Mouse (Mus musculus): ENCODE results near the gene Ube2g1. TPM values are rescaled to one million over a fixed set of nuclear protein-coding genes. Genes with fewer than 3 reads are reported as not detected.
"Not testable (repeated sequence)": the region's sequence is repeated elsewhere in the genome, so short reads cannot be mapped to it uniquely, and the experiment has no call there.

Gene Ube2g1
- polyA plus RNA-seq, 1 experiment from 2014 or later = 83.3 TPM

DNA sequence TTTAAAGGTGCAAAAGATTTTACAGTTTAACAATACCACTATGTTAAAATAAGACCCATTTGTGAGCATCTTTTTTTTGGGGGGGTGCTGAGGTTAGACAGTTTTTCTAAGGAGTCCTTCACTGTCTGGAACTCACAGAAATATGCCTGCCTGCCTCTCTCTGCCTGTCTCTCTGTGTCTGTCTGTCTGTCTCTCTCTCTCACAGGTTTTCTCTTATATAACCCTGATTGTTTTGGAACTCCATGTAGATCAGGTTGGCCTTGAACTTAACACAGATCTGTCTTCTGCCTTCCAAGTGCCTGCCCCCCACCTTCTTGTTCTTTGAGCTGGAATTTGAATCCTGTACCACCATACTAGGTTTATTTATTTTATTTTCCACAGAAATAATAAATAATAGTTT, 2.2 kb downstream of the Ube2g1 start:
- H3K4me1 ChIP-seq = peaks cover 14% of the 10 kb centered on the region
- no peak for ATAC-seq (replicated peaks)
- no peak overlapping the region for H3K9ac ChIP-seq
- H3K36me3 ChIP-seq (replicated peaks) = no peaks in the 10 kb centered on the region
- H3K27me3 ChIP-seq (replicated peaks) = no peaks in the 10 kb centered on the region
- H3K27ac ChIP-seq = no peak overlapping the region
- H3K4me2 ChIP-seq = peak overlapping the region; percentile 67
- H3K4me3 ChIP-seq = no peak overlapping the region
- no peaks in the 10 kb centered on the region for H3K9me3 ChIP-seq

DNA sequence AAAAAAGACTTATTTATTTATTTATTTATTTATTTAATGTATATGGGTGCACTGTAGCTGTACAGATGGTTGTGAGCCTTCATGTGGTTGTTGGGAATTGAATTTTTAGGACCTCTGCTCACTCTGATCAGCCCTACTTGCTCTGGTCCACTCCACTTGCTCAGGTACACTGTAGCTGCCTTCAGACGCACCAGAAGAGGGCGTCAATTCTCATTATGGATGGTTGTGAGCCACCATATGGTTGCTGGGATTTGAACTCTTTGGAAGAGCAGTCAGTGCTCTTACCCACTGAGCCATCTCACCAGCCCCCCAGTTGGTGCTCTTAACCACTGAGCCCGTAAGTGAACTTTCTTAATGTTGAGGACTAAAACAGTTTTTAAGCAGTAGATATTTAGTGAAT, 7.3 kb downstream of the Ube2g1 start:
- ATAC-seq (replicated peaks); H3K27me3 ChIP-seq (replicated peaks); H3K9ac ChIP-seq; H3K4me1 ChIP-seq; H3K9me3 ChIP-seq; H3K36me3 ChIP-seq (replicated peaks); H3K27ac ChIP-seq; H3K4me3 ChIP-seq; H3K4me2 ChIP-seq: not testable (repeated sequence)
- WGBS = 80% methylated on average over 3 of the region's 3 CpGs

DNA sequence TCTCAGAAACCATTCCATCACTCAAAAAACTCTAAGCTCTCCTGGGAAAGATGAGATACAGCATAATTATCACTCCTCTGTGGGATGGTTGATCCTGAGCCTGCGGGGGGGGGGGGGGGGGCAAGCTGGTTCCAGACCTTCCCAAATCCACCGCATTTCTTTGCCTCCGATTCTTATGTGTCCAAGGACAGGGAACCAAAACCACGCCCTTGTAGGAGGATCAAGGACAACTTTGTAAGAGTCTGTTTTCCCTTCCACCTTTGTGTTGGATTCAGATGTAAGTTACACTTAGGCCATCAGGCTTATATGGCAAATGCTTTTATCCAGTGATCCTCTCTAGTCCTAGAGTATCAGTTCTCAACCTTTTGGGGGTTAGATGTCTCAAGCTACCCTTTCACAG, 8.8 kb downstream of the Ube2g1 start:
- Histone ChIP-seq H3K4me3 (no peak overlapping the region), H3K9ac (no peak overlapping the region), H3K27ac (no peak overlapping the region), H3K27me3 (replicated peaks) (no peaks in the 10 kb centered on the region), H3K4me1 (no peaks in the 10 kb centered on the region), H3K4me2 (no peak overlapping the region), H3K36me3 (replicated peaks) (no peaks in the 10 kb centered on the region), H3K9me3 (no peaks in the 10 kb centered on the region)
- 82% methylated on average over 4 of the region's 4 CpGs for WGBS
- no peak for ATAC-seq (replicated peaks)

DNA sequence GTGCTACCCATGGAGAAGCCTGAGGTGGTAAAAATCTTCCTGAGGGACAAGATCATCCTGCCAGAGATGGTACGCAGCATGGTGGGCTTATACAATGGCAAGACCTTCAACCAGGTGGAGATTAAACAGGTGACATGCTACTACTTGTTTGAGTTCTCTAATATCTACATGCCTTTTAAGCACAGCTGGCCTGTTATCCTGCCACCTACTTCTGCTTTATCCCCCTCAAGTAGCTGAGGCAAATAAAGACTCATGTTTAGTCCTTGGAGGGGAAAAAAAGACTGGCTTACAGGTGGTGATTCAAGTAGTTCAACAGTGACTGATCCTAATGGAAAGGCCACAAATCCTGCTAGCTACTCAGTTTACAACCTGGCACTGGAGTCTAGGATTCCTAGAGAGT, 11.4 kb downstream of the Ube2g1 start:
- Histone ChIP-seq H3K4me3 (no peak overlapping the region), H3K9me3 (no peaks in the 10 kb centered on the region), H3K4me2 (no peak overlapping the region), H3K27ac (no peak overlapping the region), H3K36me3 (replicated peaks) (no peaks in the 10 kb centered on the region), H3K9ac (no peak overlapping the region), H3K4me1 (no peaks in the 10 kb centered on the region), H3K27me3 (replicated peaks) (no peaks in the 10 kb centered on the region)
- WGBS = 100% methylated on average over 1 of the region's 1 CpGs
- no peak for ATAC-seq (replicated peaks)

DNA sequence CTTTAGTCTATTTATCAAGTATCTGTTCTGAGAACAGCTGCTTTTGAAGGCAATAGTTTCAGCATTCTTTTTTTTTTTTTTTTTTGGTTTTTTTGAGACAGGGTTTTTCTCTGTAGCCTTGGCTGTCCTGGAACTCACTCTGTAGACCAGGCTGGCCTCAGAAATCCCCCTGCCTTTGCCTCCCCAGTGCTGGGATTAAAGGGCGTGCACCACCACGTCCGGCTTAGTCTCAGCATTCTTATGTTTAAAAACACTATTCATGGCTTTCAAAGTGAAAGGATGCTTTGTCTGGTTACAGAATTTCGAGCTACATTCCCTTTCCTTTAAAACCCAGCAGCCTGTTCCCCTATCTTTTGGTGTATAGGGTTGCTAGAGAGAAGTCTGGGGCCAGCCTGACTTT, 35.6 kb downstream of the Ube2g1 start:
- Histone ChIP-seq H3K4me1 (no peaks in the 10 kb centered on the region), H3K9me3 (no peaks in the 10 kb centered on the region), H3K27me3 (replicated peaks) (no peaks in the 10 kb centered on the region), H3K36me3 (replicated peaks) (no peaks in the 10 kb centered on the region), H3K4me3 (no peak overlapping the region), H3K27ac (no peak overlapping the region), H3K4me2 (no peak overlapping the region), H3K9ac (no peak overlapping the region)
- WGBS = 14% methylated on average over 4 of the region's 4 CpGs
- no peak for ATAC-seq (replicated peaks)

DNA sequence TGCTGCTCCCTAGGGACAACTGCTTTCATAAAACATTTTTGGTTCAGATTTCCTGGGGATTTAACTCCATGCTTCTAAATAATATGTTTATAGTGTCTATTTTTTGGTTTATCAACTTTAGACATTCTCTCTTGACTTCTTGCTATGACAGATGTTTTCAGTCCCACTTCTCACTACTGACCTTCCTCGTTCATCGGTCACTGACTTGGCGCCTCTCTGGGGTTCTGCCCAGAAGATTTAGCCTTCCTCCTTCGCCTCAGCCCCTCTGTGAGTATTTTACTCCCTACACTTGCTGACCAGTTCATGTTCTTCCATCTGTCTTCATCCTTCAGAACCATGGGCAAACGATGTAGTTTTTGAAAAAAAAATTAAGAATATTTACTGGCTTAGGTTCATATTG, 38.3 kb downstream of the Ube2g1 start:
- 92% methylated on average over 5 of the region's 5 CpGs for WGBS
- Histone ChIP-seq H3K27ac (no peak overlapping the region), H3K9me3 (no peaks in the 10 kb centered on the region), H3K4me2 (no peak overlapping the region), H3K36me3 (replicated peaks) (no peaks in the 10 kb centered on the region), H3K9ac (no peak overlapping the region), H3K4me3 (no peak overlapping the region), H3K27me3 (replicated peaks) (no peaks in the 10 kb centered on the region), H3K4me1 (no peaks in the 10 kb centered on the region)
- ATAC-seq (replicated peaks) = no peak

DNA sequence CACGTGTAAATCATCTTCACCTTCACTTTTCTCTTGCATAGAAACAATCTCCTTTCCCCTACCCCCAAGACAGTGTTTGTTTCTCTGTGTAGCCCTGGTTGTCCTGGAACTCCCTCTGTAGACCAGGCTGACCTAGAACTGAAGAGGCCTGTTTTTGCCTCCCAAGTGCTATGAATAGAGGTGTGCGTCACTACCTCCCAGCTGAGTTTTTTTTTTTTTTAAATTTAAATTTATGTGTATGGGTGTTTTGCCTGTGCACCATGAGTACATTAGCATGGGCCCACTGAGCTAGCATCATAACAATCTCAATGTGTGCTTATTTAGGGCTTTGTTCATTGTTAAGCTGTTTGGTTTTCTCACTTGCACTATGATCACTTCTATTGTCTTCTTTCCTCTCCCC, 43.3 kb downstream of the Ube2g1 start:
- Histone ChIP-seq H3K36me3 (replicated peaks) (no peaks in the 10 kb centered on the region), H3K27ac (no peak overlapping the region), H3K4me1 (no peaks in the 10 kb centered on the region), H3K4me3 (no peak overlapping the region), H3K9ac (no peak overlapping the region), H3K4me2 (no peak overlapping the region), H3K9me3 (no peaks in the 10 kb centered on the region), H3K27me3 (replicated peaks) (no peaks in the 10 kb centered on the region)
- ATAC-seq (replicated peaks) = no peak
- 84% methylated on average over 2 of the region's 2 CpGs for WGBS

DNA sequence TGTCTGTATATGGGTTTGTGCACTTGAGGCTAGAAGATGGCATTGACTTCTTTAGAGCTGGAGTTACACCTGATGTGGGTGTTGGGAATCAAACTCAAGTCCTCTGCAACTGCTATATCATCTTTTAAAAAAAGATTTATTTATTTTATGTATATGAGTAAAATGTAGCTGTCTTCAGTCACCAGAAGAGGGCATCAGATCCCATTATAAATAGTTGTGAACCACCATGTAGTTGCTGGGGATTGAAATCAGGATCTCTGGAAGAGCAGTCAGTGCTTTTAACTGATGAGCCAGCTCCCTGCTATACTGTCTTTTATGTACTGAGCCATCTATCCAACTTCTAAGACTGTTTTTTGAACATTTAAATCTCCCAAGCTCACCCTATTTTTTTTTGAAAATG, 52.8 kb downstream of the Ube2g1 start:
- no peak overlapping the region for H3K4me2 ChIP-seq
- H3K4me3 ChIP-seq = no peak overlapping the region
- no peaks in the 10 kb centered on the region for H3K36me3 ChIP-seq (replicated peaks)
- no peak for ATAC-seq (replicated peaks)
- no peak overlapping the region for H3K27ac ChIP-seq
- H3K27me3 ChIP-seq (replicated peaks) = no peaks in the 10 kb centered on the region
- H3K9me3 ChIP-seq = no peaks in the 10 kb centered on the region
- H3K9ac ChIP-seq = no peak overlapping the region
- H3K4me1 ChIP-seq = no peaks in the 10 kb centered on the region

DNA sequence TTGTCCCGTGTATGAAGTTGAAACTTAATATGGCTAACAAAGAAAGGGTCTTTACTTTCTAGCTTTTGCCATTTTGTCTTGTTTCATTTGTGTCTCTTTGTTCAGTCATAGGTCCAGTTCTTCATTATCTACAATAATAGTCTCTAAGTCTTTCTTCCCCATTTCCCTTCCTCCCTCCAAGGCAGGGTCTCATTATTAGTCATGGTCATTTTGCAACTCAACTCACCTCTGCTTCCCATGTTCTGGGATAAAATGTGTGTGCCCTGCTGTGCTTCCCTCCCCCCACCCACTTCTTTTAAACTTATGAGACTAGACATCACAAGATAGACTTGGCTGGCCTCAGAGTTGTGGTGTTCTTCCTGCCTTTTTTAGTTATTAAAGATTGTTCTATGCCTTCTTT, 53.3 kb downstream of the Ube2g1 start:
- no peaks in the 10 kb centered on the region for H3K9me3 ChIP-seq
- no peak overlapping the region for H3K4me3 ChIP-seq
- no peak overlapping the region for H3K27ac ChIP-seq
- no peaks in the 10 kb centered on the region for H3K36me3 ChIP-seq (replicated peaks)
- no peak overlapping the region for H3K9ac ChIP-seq
- no peaks in the 10 kb centered on the region for H3K27me3 ChIP-seq (replicated peaks)
- no peak overlapping the region for H3K4me2 ChIP-seq
- no peaks in the 10 kb centered on the region for H3K4me1 ChIP-seq
- WGBS = 98% methylated on average over 1 of the region's 1 CpGs
- ATAC-seq (replicated peaks) = no peak

DNA sequence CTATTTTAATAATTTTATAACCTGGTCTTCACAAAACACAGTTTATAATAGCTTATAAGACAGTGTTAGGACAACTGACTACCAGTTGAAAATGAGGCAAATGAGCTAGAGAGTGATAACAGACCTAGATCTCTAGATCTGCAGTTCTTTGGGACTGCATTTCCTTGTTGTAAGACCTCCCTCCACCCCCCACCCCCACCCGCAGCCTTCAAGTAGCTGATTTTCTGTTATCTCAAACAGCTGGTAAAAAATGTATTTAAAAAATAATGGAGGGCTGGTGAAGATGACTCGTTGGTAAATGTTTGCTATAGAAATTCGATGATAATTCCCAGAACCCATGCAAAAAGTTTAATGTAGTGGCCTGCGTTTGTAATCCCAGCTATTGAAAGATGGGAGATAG, 57.6 kb downstream of the Ube2g1 start:
- Histone ChIP-seq H3K27me3 (replicated peaks) (no peaks in the 10 kb centered on the region), H3K27ac (no peak overlapping the region), H3K9ac (no peak overlapping the region), H3K9me3 (no peaks in the 10 kb centered on the region), H3K36me3 (replicated peaks) (no peaks in the 10 kb centered on the region), H3K4me2 (no peak overlapping the region), H3K4me1 (no peaks in the 10 kb centered on the region), H3K4me3 (no peak overlapping the region)
- ATAC-seq (replicated peaks) = no peak
- 94% methylated on average over 4 of the region's 4 CpGs for WGBS

DNA sequence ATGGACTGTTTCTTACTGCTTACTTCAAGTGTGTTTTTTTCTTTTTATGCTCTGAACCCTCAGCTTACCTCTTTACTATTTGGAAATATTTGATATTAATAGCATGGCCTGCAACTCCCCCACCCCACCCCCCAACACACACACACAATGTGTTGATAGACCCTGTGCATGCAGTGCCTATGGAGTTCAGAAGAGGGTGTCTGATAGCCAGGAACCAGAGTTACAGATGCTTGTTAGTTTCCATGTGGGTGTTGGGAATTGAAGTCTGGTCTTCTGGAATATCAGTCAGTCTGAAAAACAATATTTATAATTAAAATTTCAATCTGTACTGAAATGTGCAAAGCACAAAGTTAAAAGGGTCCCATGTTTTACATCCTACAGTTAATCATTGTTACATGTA, 63.6 kb downstream of the Ube2g1 start:
- Histone ChIP-seq H3K9ac (no peak overlapping the region), H3K9me3 (no peaks in the 10 kb centered on the region), H3K36me3 (replicated peaks) (no peaks in the 10 kb centered on the region), H3K27me3 (replicated peaks) (no peaks in the 10 kb centered on the region), H3K4me1 (no peaks in the 10 kb centered on the region), H3K4me2 (no peak overlapping the region), H3K27ac (no peak overlapping the region), H3K4me3 (no peak overlapping the region)
- no peak for ATAC-seq (replicated peaks)

DNA sequence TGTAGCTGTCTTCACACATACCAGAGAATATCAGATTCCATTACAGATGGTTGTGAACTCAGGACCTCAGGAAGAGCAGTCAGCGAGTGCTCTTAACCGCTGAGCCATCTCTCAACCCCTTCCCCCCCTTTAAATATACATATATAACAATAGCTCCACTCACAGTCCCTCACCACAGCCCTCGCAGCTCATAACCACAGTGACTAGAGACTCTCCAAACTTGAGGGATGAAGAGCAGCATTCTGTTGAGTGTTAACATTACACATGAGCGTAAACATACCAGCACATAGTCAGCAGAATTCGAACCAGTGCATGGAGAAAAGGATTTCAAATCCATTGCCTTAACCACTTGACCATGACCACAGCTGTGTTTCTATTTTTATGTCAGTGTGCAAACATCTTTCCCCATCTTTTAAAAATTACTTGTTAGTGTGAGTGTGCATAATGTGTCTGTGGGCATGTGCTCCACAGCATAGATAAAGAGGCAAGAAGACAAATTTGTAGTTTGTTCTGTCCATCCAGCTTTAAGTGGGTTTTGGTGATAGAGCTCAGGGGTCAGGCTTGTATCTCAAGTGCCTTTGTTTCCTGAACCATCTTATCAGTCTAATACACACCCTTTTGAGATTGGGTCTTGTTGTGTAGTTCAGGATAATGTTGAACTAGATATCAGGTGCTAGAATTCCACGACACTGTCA, 64.4 kb downstream of the Ube2g1 start:
- Histone ChIP-seq H3K9ac (no peak overlapping the region), H3K9me3 (no peaks in the 10 kb centered on the region), H3K27me3 (replicated peaks) (no peaks in the 10 kb centered on the region), H3K36me3 (replicated peaks) (no peaks in the 10 kb centered on the region), H3K27ac (no peak overlapping the region), H3K4me1 (no peaks in the 10 kb centered on the region), H3K4me3 (no peak overlapping the region), H3K4me2 (no peak overlapping the region)
- no peak for ATAC-seq (replicated peaks)
- 84% methylated on average over 6 of the region's 6 CpGs for WGBS

DNA sequence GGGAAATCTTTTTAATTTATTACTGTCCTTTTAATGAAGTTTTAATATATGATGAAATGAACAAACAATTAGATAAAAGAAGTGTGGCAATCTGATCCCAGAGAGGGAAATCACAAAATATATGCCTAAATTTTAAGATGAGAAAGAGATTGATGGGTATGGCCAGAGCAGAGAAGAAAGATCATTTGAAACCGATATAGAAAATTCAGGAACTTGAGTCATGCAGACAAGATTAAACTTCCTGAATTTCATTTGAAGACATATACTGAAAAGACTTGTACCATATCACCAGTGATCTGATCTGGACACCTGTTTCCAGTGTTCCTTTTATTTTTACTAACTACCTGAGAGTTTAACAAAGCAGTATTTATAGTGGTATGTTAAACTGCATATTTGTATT, 65.4 kb downstream of the Ube2g1 start:
- Histone ChIP-seq H3K4me2 (no peak overlapping the region), H3K9me3 (no peaks in the 10 kb centered on the region), H3K4me1 (no peaks in the 10 kb centered on the region), H3K27me3 (replicated peaks) (no peaks in the 10 kb centered on the region), H3K36me3 (replicated peaks) (no peaks in the 10 kb centered on the region), H3K9ac (no peak overlapping the region), H3K4me3 (no peak overlapping the region), H3K27ac (no peak overlapping the region)
- no peak for ATAC-seq (replicated peaks)
- WGBS = 96% methylated on average over 1 of the region's 1 CpGs

DNA sequence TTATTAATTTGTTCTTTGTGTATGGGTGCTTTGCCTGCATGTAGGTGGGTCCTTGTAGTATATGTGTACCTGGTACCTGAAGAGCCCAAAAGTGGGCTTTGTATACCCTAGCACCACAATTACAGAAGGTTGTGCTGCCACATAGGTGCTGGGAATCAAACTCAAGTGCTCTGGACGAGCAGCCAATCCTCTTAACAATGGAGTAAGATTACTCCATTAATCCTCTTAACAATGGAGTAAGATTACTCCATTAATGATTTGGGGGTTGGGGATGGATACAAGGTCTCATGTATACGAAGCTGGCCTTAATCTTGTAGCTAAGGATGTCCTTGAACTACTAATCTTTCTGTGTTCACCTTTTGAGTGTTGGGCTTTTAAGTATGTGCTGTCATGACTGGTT, 68.2 kb downstream of the Ube2g1 start:
- no peak for ATAC-seq (replicated peaks)
- Histone ChIP-seq H3K4me1 (no peaks in the 10 kb centered on the region), H3K9ac (no peak overlapping the region), H3K27me3 (replicated peaks) (no peaks in the 10 kb centered on the region), H3K4me2 (no peak overlapping the region), H3K27ac (no peak overlapping the region), H3K36me3 (replicated peaks) (no peaks in the 10 kb centered on the region), H3K9me3 (no peaks in the 10 kb centered on the region), H3K4me3 (no peak overlapping the region)
- WGBS = 31% methylated on average over 2 of the region's 2 CpGs

Measured in midbrain, embryonic 15.5 days (tissue).